Mouse (Mus musculus) olfactory bulb, adult 2 months (tissue): ENCODE measurements around the gene Pdcd7. TPM values are rescaled to one million over a fixed set of nuclear protein-coding genes. Genes with fewer than 3 reads are reported as not detected.

Source experiments
- H3K27ac ChIP-seq: fragments of 200-500 bp; 2 replicates; pipeline ENCODE4 v1.5.1; 2012; ENCODE audit warnings: low read depth, low read length; ENCODE audit not compliant: insufficient read depth
- H3K4me1 ChIP-seq: fragments of 200-500 bp; 2 replicates; pipeline ENCODE4 v1.6.1; 2012; ENCODE audit warnings: low read length; ENCODE audit not compliant: control insufficient read depth, insufficient read depth
- H3K4me3 ChIP-seq: fragments of 200-500 bp; 2 replicates; pipeline ENCODE4 v1.5.1; 2012; ENCODE audit warnings: mild to moderate bottlenecking, low read depth, low read length, moderate library complexity; ENCODE audit not compliant: insufficient read depth
- CTCF ChIP-seq: fragments of 200-500 bp; IDR thresholded peaks from 2 replicates; pipeline ENCODE4 v1.5.1; 2012; ENCODE audit warnings: low read depth, mild to moderate bottlenecking, low read length, moderate library complexity; ENCODE audit not compliant: insufficient read depth
- POLR2A ChIP-seq: fragments of 200-500 bp; IDR thresholded peaks from 2 replicates; pipeline ENCODE4 v1.6.1; 2012; ENCODE audit warnings: mild to moderate bottlenecking, low read depth, low read length, moderate library complexity; ENCODE audit not compliant: insufficient read depth
- WGBS: fragments of 180-500 bp; shearing (Covaris S2); methylation state at CpG from one replicate; pipeline ENCODE4 v1.1.7; 2018; 5-methylcytosine and 5-hydroxymethylcytosine counted together
- polyA plus RNA-seq: library from polyadenylated mRNA; stranded (reverse); fragments of >200 nt; gene quantifications from 2 replicates; pipeline ENCODE4 v1.2.4, GENCODE M21; 2012; ENCODE audit warnings: low replicate concordance; ENCODE audit not compliant: missing spikeins, insufficient read depth, insufficient read length

Pdcd7 gene
- not detected in 2 replicates for polyA plus RNA-seq

- 3% methylated on average over 59 of the region's 59 CpGs for WGBS
- peak within 1 kb of the TSS; percentile 86 for H3K27ac ChIP-seq
- TF ChIP-seq CTCF (no peak), POLR2A (peak; percentile 74)
Observed at GRCm38 (mm10) chr9:65345854-65346475, at the start of gene Pdcd7. Gene Pdcd7, plus strand, starts transcription at chr9:65346104.

DNA sequence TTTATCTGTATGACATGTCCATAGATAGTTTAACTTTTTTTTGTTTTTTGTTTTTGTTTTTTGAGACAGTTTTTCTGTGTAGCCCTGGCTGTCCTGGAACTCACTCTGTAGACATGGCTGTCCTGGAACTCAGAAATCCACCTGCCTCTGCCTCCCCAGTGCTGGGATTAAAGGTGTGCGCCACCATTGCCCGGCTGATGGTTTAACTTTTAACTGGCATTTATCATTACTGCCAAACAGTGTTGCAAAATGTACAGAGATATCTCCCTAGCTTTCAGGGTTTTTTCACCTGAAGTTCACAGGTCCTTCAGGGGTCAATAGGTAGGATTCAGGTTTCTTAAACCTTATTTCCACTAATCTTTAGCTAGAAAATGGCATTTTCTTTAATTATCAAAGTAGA lies 48.8 kb upstream of the Pdcd7 start:
- 96% methylated on average over 2 of the region's 2 CpGs for WGBS

More at GRCm38 (mm10) chr9:65345854-65346475, at the start of gene Pdcd7:
- Histone ChIP-seq H3K4me3 (peak within 1 kb of the TSS; percentile 94), H3K4me1 (peaks cover 5% of the 10 kb centered on the region; the same call in 1 of the 2 replicates)

DNA sequence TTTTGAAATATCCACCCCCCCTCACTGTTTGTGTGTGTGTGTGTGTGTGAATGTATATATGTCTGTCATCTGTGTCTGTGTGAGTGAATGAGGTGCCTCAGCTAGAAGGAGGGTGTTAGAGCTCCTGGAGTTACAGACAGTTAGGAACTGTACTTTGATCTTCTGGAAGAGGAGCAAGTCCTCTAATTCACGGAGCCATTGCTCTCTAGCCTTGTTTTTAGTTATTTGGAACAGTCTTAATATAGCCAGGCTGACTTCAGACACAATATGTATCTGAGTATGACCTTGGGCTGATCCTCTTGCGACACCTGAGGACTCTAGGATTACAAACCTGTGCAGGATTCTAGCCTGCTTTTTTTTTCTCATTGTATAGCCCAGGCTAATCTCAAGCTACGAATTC lies 47.1 kb upstream of the Pdcd7 start:
- TF ChIP-seq POLR2A (no peak), CTCF (no peak)
- WGBS, result 80% methylated on average over 3 of the region's 3 CpGs
- Histone ChIP-seq H3K4me1 (peaks cover 2% of the 10 kb centered on the region; the same call in 1 of the 2 replicates), H3K4me3 (no peak overlapping the region), H3K27ac (no peak overlapping the region)

More for the DNA sequence above, 48.8 kb upstream of the Pdcd7 start:
- peaks cover 2% of the 10 kb centered on the region; the same call in 1 of the 2 replicates for H3K4me1 ChIP-seq
- no peak overlapping the region for H3K27ac ChIP-seq
- no peak for TF ChIP-seq POLR2A
- TF ChIP-seq CTCF, result no peak
- no peak overlapping the region for H3K4me3 ChIP-seq

- 93% methylated on average over 7 of the region's 7 CpGs for WGBS
- Histone ChIP-seq H3K4me3 (no peak overlapping the region), H3K27ac (no peak overlapping the region), H3K4me1 (peaks cover 4% of the 10 kb centered on the region; the same call in 1 of the 2 replicates)
- TF ChIP-seq POLR2A (no peak), CTCF (no peak)
Observed at GRCm38 (mm10) chr9:65299650-65300049, 46.3 kb upstream of the Pdcd7 start.

DNA sequence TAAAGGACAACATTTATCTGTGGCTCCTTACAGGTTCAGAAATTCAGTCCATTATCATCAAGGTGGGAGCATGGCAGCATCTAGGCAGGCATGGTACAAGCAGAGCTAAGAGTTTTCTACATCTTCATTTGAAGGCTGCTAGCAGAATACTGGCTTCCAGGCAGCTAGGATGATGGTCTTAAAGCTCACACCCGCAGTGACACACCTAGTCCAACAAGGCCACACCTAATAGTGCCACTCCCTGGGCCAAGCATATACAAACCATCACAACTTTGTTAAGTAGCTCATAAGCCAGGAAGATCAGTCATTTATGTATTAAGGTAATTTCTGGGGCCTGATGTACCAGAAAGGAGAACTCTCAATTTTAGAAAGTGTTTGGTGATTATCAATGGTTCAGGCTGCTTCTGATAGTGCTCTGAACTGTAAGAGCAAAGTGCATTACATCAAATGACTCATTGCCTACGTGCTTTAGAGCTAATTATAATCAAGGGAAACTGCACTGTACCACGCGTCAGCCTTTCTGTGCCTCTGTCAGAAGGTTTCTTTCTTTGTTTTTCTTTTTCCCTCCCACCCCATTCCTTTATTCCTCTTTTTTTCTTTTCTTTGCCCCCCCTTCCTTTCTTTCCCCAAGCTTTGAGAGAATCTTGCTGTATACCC lies 43.4 kb upstream of the Pdcd7 start:
- 56% methylated on average over 4 of the region's 4 CpGs for WGBS
- Histone ChIP-seq H3K4me1 (peaks cover 2% of the 10 kb centered on the region; the same call in 1 of the 2 replicates), H3K4me3 (no peak overlapping the region), H3K27ac (peak overlapping the region; percentile 61; the same call in 1 of the 2 replicates)
- TF ChIP-seq POLR2A (no peak), CTCF (no peak)

GRCm38 (mm10) chr9:65303586-65303985 lies 42.3 kb upstream of the Pdcd7 start:
- H3K4me3 ChIP-seq, result no peak overlapping the region
- TF ChIP-seq POLR2A (no peak), CTCF (no peak)

GRCm38 (mm10) chr9:65304300-65304699 lies 41.6 kb upstream of the Pdcd7 start:
- Histone ChIP-seq H3K4me3 (no peak overlapping the region), H3K4me1 (0 out of 2 replicates have a peak, but pooled peaks cover 2% of the 10 kb centered on the region), H3K27ac (no peak overlapping the region)
- 64% methylated on average over 4 of the region's 4 CpGs for WGBS
- TF ChIP-seq CTCF (no peak), POLR2A (no peak)

More at GRCm38 (mm10) chr9:65303586-65303985, 42.3 kb upstream of the Pdcd7 start:
- no peak overlapping the region for H3K27ac ChIP-seq
- WGBS, result 72% methylated on average over 4 of the region's 4 CpGs
- H3K4me1 ChIP-seq, result 0 out of 2 replicates have a peak, but pooled peaks cover 2% of the 10 kb centered on the region

GRCm38 (mm10) chr9:65306672-65307071 lies 39.2 kb upstream of the Pdcd7 start:
- 0 out of 2 replicates have a peak, but pooled peaks cover 2% of the 10 kb centered on the region for H3K4me1 ChIP-seq
- H3K4me3 ChIP-seq, result no peak overlapping the region
- H3K27ac ChIP-seq, result no peak overlapping the region
- no peak for TF ChIP-seq CTCF
- no peak for TF ChIP-seq POLR2A
- WGBS, result 85% methylated on average over 2 of the region's 2 CpGs

DNA sequence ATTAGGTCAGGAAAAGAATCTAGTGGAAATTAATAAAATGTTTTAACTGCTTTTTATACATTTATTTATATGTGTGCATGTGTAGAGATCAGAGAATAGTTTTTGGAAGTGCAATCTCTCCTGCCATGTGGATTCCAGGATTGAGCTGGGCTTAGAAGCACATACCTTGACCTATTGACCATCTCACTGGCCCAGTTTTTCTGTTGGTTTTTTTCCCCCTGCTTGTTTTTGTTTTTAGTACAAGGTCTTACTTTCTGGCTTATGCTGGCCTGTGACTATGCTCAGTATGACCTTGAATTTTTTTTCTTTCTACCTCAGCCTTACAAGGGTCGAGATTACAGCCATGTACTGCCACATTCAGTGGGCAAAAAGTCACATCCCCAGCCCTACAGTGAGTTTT lies 37.9 kb upstream of the Pdcd7 start:
- H3K27ac ChIP-seq, result no peak overlapping the region
- WGBS, result 80% methylated on average over 1 of the region's 1 CpGs
- TF ChIP-seq CTCF, result no peak
- TF ChIP-seq POLR2A, result no peak

More for the DNA sequence above, 37.9 kb upstream of the Pdcd7 start:
- Histone ChIP-seq H3K4me3 (no peak overlapping the region), H3K4me1 (0 out of 2 replicates have a peak, but pooled peaks cover 2% of the 10 kb centered on the region)
